Mouse (Mus musculus) spleen, adult 12 weeks (tissue): ENCODE data around the gene Col11a2.

Source experiments
- DNase-seq: peaks from one replicate; pipeline ENCODE4 v3.0.0; 2022; ENCODE audit warnings: low spot score

The Col11a2 gene

DNA sequence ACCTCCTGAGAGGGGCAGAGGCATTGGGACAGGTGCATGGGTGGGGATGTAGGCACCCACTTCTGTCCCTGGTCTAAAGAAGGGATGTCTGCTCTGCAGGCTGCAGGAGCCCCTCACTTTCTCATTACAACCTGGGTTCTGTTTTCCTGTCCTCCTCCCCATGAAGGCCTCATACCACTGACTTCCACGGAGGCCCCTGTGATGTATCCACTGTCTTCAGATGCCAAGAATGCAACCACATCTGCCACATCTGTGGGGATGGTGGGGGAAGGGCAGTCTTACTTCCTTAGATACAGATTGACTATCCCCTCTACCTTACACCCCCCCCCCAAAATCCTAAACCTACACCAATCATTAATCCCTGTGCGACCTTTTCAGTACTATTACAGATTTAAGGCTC is 13.0 kb upstream of the Col11a2 start:
- no peak for DNase-seq

GRCm38 (mm10) chr17:34026917-34027655 is 12.2 kb upstream of the Col11a2 start:
- DNase-seq = peak; percentile 53

DNA sequence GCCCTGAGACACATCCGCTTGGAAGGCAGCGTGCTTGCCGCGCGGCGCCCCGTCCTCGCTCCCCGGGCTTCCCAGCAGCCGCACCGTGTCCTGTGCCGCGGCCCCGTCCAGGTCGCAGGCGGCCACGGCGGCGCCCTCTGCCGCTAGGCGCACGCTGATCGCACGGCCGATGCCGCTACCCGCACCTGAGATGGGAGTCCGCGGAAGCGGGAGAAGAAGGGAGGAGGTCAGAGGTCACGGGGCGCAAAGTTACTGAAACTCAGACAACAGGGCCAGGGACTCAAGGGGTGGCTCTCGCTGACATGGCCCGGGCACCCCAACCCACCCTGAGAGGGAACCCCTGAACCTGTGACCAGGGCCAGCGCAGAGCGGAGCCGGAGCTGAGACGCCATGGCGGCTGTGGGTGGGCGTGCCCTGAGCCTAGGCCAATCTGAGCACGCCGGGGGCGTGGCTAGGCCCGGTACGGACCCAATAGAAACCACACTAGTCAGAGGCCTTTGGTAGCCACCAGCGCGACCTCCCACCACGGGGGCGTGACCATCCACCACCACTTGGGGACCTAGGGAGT is 11.5 kb upstream of the Col11a2 start, which contains the start of gene H2-Ke6:
Gene H2-Ke6 (minus strand): TSS at position 405 of the 568 bp plus-strand sequence.
- peak; percentile 88 for DNase-seq

GRCm38 (mm10) chr17:34028501-34029149 is 10.6 kb upstream of the Col11a2 start:
- no peak for DNase-seq

- DNase-seq = no peak
Measured at GRCm38 (mm10) chr17:34029150-34029889, 9.9 kb upstream of the Col11a2 start.

DNA sequence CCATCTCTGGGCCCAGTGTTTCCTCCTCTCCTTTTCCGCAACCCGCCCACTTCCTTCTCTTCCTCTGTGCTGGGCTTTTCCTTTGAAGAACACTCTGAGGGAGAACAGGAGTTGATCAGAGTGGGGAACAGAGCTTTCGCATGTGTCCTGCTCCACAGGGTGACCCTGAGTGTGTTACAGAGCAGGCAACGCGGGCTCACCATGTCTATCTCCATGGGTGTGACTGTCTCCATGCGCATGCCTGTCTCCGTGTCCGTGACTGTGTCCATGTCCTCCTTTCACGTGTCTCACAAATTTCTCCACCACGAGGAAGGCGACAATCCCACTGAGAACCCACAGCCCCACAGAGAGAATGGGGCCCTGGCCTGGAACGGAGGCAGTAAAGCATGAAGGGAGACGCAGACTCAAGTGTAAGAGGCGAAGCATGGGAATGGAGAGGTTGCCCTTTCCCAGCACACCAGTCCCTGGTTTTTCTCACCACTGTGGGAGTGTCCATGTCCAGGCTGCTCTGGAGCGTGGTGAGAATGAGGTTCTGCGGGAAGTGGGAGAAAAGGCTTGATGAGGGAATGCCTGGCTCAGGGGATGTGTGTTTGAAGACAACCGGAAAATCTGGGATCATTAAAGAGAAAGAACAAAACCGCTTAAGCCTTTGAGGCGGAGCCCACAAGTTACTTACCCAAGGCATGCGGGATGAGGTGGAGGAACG is 9.2 kb upstream of the Col11a2 start:
- DNase-seq = no peak

- no peak for DNase-seq
Measured at GRCm38 (mm10) chr17:34030861-34031326, 8.3 kb upstream of the Col11a2 start.

- DNase-seq = peak; percentile 98
Measured at GRCm38 (mm10) chr17:34031465-34032173, 7.6 kb upstream of the Col11a2 start, which contains the start of the genes Slc39a7 and Rxrb. Slc39a7 (minus strand) TSS chr17:34031682. Rxrb (plus strand) TSS chr17:34031812.

GRCm38 (mm10) chr17:34032174-34032632 is 7.0 kb upstream of the Col11a2 start:
- DNase-seq = peak; percentile 66

GRCm38 (mm10) chr17:34032806-34033205 is 6.4 kb upstream of the Col11a2 start:
- no peak for DNase-seq

DNA sequence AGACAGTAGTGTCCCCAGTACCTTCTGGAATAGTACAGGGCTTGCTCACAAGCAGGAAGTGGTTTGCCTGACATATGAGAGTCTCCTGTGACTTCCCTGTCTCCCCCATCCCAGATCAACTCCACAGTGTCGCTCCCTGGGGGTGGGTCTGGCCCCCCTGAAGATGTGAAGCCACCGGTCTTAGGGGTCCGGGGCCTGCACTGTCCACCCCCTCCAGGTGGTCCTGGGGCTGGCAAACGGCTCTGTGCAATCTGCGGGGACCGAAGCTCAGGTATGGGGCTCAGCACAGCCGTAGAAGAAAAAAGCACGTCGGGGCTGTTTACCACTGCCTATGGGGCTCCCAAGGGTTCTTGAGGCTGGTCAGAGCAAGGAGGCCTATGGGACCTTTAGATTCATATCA is 5.8 kb upstream of the Col11a2 start:
- no peak for DNase-seq

GRCm38 (mm10) chr17:34034064-34034463 is 5.2 kb upstream of the Col11a2 start:
- peak; percentile 66 for DNase-seq

- DNase-seq = no peak
Measured at GRCm38 (mm10) chr17:34035517-34035916, 3.7 kb upstream of the Col11a2 start.

DNA sequence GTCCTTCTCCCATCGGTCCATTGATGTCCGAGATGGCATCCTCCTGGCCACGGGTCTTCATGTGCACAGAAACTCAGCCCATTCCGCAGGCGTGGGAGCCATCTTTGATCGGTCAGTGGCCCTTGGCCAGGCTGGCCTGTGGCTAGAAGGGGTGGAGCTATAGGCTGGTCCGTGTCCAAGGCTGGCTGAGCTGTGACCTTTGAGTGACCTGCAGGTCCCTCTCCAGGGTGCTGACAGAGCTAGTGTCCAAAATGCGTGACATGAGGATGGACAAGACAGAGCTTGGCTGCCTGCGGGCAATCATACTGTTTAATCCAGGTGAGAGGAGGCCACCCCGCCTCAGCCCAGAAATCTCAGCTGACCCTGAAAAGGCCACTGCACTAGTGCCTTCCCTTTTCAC is 2.6 kb upstream of the Col11a2 start:
- no peak for DNase-seq

DNA sequence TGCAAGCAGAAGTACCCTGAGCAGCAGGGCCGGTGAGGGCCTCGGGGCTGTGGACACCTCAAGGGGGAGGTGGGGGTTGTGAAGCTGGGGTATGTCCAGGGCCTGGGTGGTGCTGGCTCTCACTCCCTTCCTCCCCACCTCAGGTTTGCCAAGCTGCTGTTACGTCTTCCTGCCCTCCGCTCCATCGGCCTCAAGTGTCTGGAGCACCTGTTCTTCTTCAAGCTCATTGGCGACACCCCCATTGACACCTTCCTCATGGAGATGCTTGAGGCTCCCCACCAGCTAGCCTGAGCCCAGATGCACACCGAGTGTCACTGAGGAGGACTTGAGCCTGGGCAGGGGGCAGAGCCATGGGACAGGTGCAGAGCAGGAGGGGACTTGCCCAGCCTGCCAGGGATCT is 2.0 kb upstream of the Col11a2 start:
- no peak for DNase-seq

GRCm38 (mm10) chr17:34038440-34038839 is 797 bp upstream of the Col11a2 start:
- DNase-seq = no peak

DNA sequence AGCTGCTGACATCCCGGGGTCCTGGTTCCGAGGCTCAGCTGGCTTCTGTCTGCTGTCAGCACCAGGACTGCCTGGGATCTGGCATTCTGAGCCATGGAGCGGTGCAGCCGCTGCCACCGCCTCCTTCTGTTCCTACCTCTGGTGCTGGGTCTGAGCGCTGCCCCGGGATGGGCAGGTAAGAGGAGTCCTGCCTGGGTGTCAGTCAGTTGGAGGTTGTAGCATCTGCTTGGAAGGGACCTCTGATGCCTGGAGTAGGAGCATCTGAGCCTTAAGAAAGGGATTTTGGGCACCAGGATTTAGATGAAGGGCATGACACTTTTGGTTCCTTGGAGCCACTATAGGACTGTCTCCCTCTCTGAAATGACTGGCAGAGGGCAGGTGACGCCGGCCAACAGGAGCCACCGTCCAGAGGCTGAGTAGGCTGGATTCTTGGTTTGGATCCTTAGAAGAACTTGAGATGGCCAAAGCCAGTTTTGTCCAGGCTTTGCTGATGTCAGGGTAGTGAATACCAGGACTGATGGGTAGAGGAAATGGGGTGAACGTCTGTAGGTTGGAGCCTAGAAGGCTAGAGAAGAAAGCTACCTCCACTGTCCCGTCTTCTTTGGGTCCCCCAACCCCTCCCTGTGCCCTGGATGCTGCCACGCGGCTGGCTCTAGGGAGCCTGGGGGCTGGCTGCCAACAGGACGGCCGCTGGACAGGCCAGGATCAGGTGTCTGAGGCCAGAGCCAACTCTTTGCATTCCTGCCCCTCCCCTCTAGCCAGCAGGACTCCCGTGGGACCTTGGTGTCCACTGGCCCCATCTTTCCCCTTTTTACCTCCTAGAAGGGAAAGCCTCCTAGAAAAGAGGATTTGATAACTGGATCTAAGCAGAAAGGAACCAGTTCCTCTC is 569 bp downstream of the Col11a2 start:
- DNase-seq = no peak

DNA sequence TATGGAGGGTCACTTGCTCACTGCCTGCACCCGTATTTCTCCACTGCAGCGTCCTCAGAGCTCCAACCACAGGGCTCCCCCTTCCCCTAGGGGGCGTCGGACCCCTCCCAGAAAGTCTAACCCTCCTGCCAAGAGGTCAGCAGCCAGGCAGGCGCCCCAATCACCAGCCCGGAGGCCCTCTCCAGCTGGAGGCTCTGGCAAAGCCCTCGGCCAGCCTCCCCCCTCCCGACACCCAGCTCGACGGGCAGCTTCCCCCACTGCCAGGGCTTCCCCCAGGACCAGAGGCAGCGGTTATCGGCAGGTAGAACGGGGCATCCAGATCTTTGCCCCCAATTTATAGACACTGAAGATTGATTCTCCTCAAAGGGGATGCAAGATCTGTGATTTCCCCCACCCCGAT is 6.7 kb downstream of the Col11a2 start:
- DNase-seq = no peak

DNA sequence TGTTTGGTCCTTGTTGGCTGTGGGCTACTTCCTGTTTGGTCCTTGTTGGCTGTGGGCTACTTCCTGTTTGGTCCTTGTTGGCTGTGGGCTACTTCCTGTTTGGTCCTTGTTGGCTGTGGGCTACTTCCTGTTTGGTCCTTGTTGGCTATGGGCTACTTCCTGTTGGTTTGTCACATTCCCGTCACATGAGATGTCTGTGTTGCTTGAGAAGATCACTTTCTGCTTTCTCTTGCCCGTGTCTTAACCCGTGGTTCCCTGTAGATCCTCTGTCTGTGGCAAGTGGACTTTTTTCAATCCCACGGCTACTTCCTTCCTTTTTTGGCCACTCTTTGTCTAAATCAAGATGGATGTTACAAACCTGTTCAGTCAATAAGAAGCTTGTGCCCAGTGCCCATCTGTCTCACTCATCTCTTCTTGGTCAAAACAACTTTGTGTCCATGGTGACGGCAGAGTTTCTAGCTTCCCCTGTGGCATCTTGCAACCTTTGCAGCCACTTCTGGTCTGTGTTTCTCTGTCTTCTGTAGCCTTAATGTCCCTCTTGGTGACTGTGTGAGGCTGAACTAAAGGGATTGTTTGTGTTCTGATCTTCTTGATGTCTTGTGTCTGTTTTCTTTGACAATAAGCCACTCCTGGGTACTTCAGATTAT is 8.3 kb downstream of the Col11a2 start:
- DNase-seq = no peak
